Mouse (Mus musculus) liver, adult 2 months (tissue): ENCODE data around the gene Pomgnt1. TPM values are rescaled to one million over a fixed set of nuclear protein-coding genes. Genes with fewer than 3 reads are reported as not detected.
A peak's percentile ranks its signal among the peaks of the same experiment; 100 is the strongest.

ENCODE experiments used
- DNase-seq: peaks from one replicate; pipeline ENCODE4 v3.0.0-alpha.2; 2011; ENCODE audit warnings: low read depth, low spot score; ENCODE audit errors: extremely low read depth
- H3K27ac ChIP-seq: fragments of 200-500 bp; replicated peaks from 2 replicates; pipeline ENCODE4 v1.5.1; 2012; ENCODE audit warnings: low read depth, mild to moderate bottlenecking, control low read depth, inconsistent platforms, low read length; ENCODE audit not compliant: insufficient read depth
- H3K27me3 ChIP-seq: fragments of 200-500 bp; 2 replicates; pipeline ENCODE4 v1.6.1; 2012; ENCODE audit warnings: mild to moderate bottlenecking, moderate library complexity, low read length, inconsistent platforms; ENCODE audit not compliant: control insufficient read depth, insufficient read depth
- H3K36me3 ChIP-seq: fragments of 200-500 bp; 2 replicates; pipeline ENCODE4 v1.6.1; 2012; ENCODE audit warnings: low read length, inconsistent platforms; ENCODE audit not compliant: control insufficient read depth, insufficient read depth
- H3K4me1 ChIP-seq: fragments of 200-500 bp; 2 replicates; pipeline ENCODE4 v1.6.1; 2011; ENCODE audit warnings: low read length; ENCODE audit not compliant: control insufficient read depth, insufficient read depth
- H3K4me3 ChIP-seq: fragments of 200-500 bp; 2 replicates; pipeline ENCODE4 v1.5.1; 2011; ENCODE audit warnings: low read depth, mild to moderate bottlenecking, control low read depth, low read length, moderate library complexity; ENCODE audit not compliant: insufficient read depth
- H3K79me2 ChIP-seq: fragments of 200-500 bp; 2 replicates; pipeline ENCODE4 v1.6.1; 2012; ENCODE audit warnings: inconsistent platforms, mild to moderate bottlenecking, low read length, moderate library complexity; ENCODE audit not compliant: control insufficient read depth, insufficient read depth
- H3K9ac ChIP-seq: fragments of 200-500 bp; 2 replicates; pipeline ENCODE4 v1.6.1; 2012; ENCODE audit warnings: low read depth, mild to moderate bottlenecking, control low read depth, inconsistent platforms, low read length
- CTCF ChIP-seq: fragments of 200-500 bp; IDR thresholded peaks from 2 replicates; pipeline ENCODE4 v1.5.1; 2011; ENCODE audit warnings: low read depth, low read length, control low read depth
- POLR2A ChIP-seq: fragments of 200-500 bp; IDR thresholded peaks from 2 replicates; pipeline ENCODE4 v1.6.1; 2011; ENCODE audit warnings: low read length, control low read depth; ENCODE audit not compliant: insufficient read depth; ENCODE audit errors: extremely low read depth
- WGBS: fragments of 180-500 bp; shearing (Covaris S2); methylation state at CpG from one replicate; pipeline ENCODE4 v1.1.7; 2018; 5-methylcytosine and 5-hydroxymethylcytosine counted together
- polyA plus RNA-seq: library from polyadenylated mRNA; depleted of rRNA; stranded (reverse); fragments of >200 nt; gene quantifications from 2 replicates; pipeline ENCODE4 v1.2.3, GENCODE M21; 2012
- total RNA-seq: library from RNA; depleted of rRNA; stranded (reverse); fragments of >200 nt; gene quantifications from 2 replicates; pipeline ENCODE4 v1.2.3, GENCODE M21; 2014

Gene Pomgnt1
- total and polyA plus RNA-seq, 2 experiments = 14.7 to 19.1 TPM

DNA sequence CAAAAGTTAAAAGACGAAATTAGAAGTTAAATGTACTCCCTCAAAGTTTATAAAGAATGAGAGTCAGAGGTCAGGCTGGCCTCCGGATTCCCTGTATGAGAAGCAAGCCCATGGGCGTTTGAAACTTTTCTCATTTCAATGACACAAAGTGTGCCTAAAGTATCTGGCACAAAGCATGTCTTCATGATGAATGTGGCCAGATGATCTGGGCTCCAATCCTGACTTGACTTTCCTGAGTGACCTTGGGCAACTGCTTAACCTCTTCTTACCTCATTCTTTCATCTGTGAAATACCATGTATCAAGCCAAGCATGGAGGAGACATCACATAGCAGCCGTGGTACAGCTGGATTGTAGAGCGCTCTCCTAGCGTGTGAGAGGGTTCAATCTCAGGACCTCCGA, 18.6 kb downstream of the Pomgnt1 start:
- no peaks in the 10 kb centered on the region for H3K36me3 ChIP-seq
- H3K27ac ChIP-seq = no peak overlapping the region
- H3K79me2 ChIP-seq = no peaks in the 10 kb centered on the region
- TF ChIP-seq POLR2A = no peak
- TF ChIP-seq CTCF = no peak
- no peak for DNase-seq
- H3K27me3 ChIP-seq = no peaks in the 10 kb centered on the region
- H3K4me1 ChIP-seq = peaks cover 3% of the 10 kb centered on the region; the same call in 1 of the 2 replicates
- 90% methylated on average over 7 of the region's 7 CpGs for WGBS
- H3K4me3 ChIP-seq = no peak overlapping the region
- no peak overlapping the region for H3K9ac ChIP-seq

DNA sequence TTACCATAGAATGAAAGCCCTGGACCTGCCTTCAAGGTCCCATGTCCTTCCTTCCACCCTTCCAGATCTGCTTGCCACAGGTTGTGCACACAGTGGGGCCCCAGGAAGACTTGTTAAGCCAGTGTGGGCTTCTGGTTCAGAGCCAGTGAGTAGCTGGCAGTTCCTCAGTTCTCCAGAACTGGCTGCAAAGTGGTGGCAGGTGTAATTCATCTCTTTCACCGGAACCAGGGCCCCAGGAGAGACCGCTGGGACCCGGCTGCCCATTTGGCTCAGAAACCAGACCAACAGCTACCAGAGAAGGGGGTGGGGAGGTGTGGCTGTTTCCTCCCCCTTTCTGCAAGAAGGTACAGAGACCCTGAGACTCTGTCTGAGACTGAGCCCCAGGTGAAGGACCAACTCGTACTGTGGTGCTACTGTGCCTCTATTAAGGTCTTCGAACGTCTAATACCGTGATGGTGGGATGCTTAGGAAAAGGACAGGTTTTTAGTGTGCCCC, 19.7 kb downstream of the Pomgnt1 start:
- Histone ChIP-seq H3K27me3 (no peaks in the 10 kb centered on the region), H3K36me3 (no peaks in the 10 kb centered on the region), H3K4me1 (peaks cover 3% of the 10 kb centered on the region; the same call in 1 of the 2 replicates), H3K79me2 (no peaks in the 10 kb centered on the region), H3K27ac (no peak overlapping the region), H3K4me3 (no peak overlapping the region), H3K9ac (no peak overlapping the region)
- WGBS = 57% methylated on average over 7 of the region's 7 CpGs
- DNase-seq = no peak
- no peak for TF ChIP-seq POLR2A
- TF ChIP-seq CTCF = no peak

DNA sequence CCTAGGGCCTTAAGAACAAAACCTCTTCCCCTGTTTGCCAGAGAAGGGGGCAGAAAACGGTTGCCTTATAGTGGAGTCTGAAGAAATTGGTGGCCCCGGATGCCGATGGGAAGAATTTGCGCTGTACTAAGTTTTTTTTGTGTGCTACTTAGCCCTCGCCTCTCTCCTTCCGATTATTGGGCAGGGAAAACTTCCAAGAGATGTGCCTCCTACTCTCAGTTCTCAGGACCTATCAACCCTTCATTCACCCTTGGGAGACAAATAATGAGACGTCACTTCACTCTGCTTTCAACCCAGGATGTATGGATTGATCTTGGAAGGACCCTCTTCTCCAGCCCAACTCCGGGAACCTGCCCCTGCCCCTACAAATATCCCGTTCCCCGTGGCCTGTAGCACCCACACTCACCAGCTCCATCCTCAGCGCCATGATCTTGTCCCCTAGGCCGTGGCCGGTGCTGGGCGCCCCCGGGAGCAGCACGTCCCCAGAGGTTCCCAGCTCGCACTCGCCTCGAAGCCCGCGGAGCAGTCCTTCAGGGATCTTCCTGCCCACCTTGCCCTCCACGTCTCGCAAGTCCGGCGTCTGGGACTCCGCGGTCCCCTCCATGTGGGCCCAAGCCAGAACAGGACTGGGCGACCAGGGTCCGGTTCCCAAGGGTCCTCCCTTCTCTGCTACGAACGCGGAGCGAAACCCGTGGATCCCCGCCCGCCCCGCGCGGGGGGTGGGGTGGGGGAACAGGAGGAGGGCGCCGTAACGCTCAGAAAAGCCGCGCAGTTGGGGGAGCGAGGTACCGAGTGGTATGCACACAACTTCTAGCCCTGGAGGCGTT, 20.5 kb downstream of the Pomgnt1 start:
- no peak for DNase-seq
- WGBS = 6% methylated on average over 47 of the region's 47 CpGs
- TF ChIP-seq CTCF = no peak
- no peak for TF ChIP-seq POLR2A
- peaks cover 3% of the 10 kb centered on the region; the same call in 1 of the 2 replicates for H3K4me1 ChIP-seq
- H3K9ac ChIP-seq = peak overlapping the region; percentile 84
- no peaks in the 10 kb centered on the region for H3K36me3 ChIP-seq
- H3K4me3 ChIP-seq = peak overlapping the region; percentile 74
- H3K27ac ChIP-seq = no peak overlapping the region
- H3K79me2 ChIP-seq = no peaks in the 10 kb centered on the region
- H3K27me3 ChIP-seq = no peaks in the 10 kb centered on the region

- Histone ChIP-seq H3K27ac (peak overlapping the region; percentile 68), H3K36me3 (peaks cover 3% of the 10 kb centered on the region; the same call in 1 of the 2 replicates), H3K4me3 (peak overlapping the region; percentile 68), H3K4me1 (peaks cover 11% of the 10 kb centered on the region), H3K9ac (peak overlapping the region; percentile 80), H3K79me2 (no peaks in the 10 kb centered on the region), H3K27me3 (no peaks in the 10 kb centered on the region)
- TF ChIP-seq POLR2A (no peak), CTCF (no peak)
- DNase-seq = no peak
- WGBS = 24% methylated on average over 6 of the region's 6 CpGs
These were observed 26.1 kb downstream of the Pomgnt1 start for GRCm38 (mm10) chr4:116149812-116150155.

- no peaks in the 10 kb centered on the region for H3K79me2 ChIP-seq
- H3K36me3 ChIP-seq = peaks cover 3% of the 10 kb centered on the region; the same call in 1 of the 2 replicates
- no peak for TF ChIP-seq CTCF
- TF ChIP-seq POLR2A = peak; percentile 64
- H3K27me3 ChIP-seq = no peaks in the 10 kb centered on the region
- peak overlapping the region; percentile 75 for H3K27ac ChIP-seq
- peak overlapping the region; percentile 90 for H3K4me3 ChIP-seq
- 10% methylated on average over 72 of the region's 73 CpGs for WGBS
- H3K4me1 ChIP-seq = peaks cover 11% of the 10 kb centered on the region
- peak; percentile 55 for DNase-seq
- peak overlapping the region; percentile 93 for H3K9ac ChIP-seq
These were observed 26.7 kb downstream of the Pomgnt1 start for GRCm38 (mm10) chr4:116150156-116150861.

GRCm38 (mm10) chr4:116150862-116151221, 27.2 kb downstream of the Pomgnt1 start:
- Histone ChIP-seq H3K4me3 (peak overlapping the region; percentile 90), H3K4me1 (peaks cover 11% of the 10 kb centered on the region), H3K27me3 (no peaks in the 10 kb centered on the region), H3K9ac (peak overlapping the region; percentile 93), H3K36me3 (peaks cover 3% of the 10 kb centered on the region; the same call in 1 of the 2 replicates), H3K79me2 (no peaks in the 10 kb centered on the region), H3K27ac (peak overlapping the region; percentile 75)
- WGBS = 15% methylated on average over 4 of the region's 4 CpGs
- no peak for DNase-seq
- TF ChIP-seq POLR2A (no peak), CTCF (no peak)
